Mouse (Mus musculus) layer of hippocampus, adult 2 months (tissue): Measurements from ENCODE around the gene Pou3f1. TPM values are rescaled to one million over a fixed set of nuclear protein-coding genes. Genes with fewer than 3 reads are reported as not detected.
"Not testable (repeated sequence)": the region's sequence is repeated elsewhere in the genome, so short reads cannot be mapped to it uniquely, and the experiment has no call there.

Experiments used
- DNase-seq, 2 experiments: peaks; one replicate each; pipeline ENCODE4 v3.0.0; 2022; ENCODE audit warnings: low spot score in 2 of 2
- H3K27ac ChIP-seq: fragments of 200-600 bp; 2 replicates; pipeline ENCODE4 v1.8.1; 2022
- H3K4me3 ChIP-seq: fragments of 200-600 bp; 2 replicates; pipeline ENCODE4 v1.8.1; 2022; ENCODE audit warnings: mild to moderate bottlenecking
- CTCF ChIP-seq: fragments of 200-600 bp; conservative IDR thresholded peaks from 2 replicates; pipeline ENCODE4 v1.8.1; 2022; ENCODE audit warnings: antibody characterized with exemption, mild to moderate bottlenecking, moderate library complexity
- total RNA-seq, 2 experiments: library from RNA; stranded (reverse); gene quantifications; 2 replicates each; pipeline ENCODE4 v1.2.3; 2021

The Pou3f1 gene
- total RNA-seq, 2 experiments from 2014 or later, result 40.5 to 40.7 TPM

DNA sequence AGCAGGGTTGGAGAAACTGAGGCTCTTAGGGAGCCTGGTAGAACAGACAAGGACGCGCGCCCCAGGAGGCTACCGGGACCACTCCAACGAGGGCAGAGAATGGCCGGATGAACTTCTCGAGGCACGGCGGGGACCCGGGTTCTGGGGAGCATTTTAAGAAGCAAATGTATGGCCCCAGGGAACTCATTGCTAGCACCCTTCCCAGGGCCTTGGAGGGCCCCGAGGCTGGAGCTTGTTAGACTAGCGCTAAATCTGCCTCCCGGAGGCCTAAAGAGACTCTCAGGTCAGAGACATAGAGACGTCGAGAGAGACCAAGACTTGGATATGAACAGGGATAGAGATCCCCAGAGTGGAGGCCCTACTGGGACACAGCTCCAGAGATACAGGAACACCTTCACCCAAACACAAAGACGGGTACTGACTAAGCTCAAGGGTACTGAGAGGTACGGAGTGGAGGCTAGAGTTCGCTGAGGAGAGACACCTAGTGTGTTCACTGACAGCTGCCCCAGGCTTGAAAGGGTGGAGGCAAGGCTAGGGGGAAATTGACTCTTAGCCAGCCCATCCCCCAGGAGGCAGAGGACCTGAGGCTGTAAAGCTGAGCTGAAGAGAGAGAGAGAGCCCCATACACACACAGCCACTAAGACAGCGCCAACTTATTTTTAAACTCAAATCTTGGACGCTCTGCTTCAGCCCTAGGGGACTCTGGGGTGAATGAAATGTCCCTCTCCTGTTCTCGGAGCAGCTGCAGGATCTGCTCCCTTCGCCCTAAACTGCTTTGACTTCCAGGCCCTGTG is 44.6 kb downstream of the Pou3f1 start:
- H3K4me3 ChIP-seq, result peak overlapping the region; percentile 60
- DNase-seq, result no peak
- no peak for TF ChIP-seq CTCF
- H3K27ac ChIP-seq, result peak overlapping the region; percentile 49; the same call in 1 of the 2 replicates

DNA sequence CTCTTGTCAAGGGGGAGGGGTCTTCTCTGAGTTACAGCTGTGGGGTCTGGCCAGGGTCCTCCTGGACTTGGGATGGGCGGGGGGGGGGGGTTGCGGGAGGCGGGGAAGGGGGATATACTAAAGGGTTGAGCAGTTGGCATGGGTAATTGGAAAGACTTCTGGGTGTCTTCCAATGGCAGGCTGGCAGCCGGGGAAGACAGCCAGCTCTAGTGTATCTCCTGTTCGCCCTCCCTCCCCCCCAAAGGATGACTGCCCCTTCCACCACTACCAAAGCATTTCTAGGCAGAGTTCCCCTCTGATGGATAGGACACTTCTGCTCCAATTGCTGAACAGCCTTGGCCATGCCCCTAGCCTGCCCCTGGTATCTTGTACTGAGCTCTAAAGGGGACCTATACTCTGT is 45.3 kb downstream of the Pou3f1 start:
- Histone ChIP-seq H3K27ac (no peak overlapping the region), H3K4me3 (no peak overlapping the region)
- no peak for TF ChIP-seq CTCF
- no peak for DNase-seq

DNA sequence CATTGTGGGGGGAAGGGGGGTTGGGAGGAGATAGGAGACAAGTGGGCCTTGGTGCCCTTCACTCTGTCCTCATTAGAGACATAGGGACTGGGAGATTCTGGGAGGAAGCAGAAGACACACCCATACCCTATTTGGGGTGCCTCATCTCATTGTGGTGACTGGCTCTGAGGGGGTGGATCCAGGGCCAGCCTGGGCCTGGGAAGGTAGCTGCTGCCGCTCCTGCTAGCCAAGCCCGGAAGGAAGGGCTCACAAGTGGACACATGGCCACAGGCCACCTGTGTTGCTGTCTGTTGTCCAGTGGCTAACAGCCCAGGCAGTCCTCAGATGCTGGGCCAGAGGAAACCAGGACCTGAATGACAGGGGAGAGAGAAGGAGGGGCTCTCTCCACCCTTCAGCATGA is 46.8 kb downstream of the Pou3f1 start:
- H3K4me3 ChIP-seq, result no peak overlapping the region
- no peak for TF ChIP-seq CTCF
- no peak overlapping the region for H3K27ac ChIP-seq
- no peak for DNase-seq

DNA sequence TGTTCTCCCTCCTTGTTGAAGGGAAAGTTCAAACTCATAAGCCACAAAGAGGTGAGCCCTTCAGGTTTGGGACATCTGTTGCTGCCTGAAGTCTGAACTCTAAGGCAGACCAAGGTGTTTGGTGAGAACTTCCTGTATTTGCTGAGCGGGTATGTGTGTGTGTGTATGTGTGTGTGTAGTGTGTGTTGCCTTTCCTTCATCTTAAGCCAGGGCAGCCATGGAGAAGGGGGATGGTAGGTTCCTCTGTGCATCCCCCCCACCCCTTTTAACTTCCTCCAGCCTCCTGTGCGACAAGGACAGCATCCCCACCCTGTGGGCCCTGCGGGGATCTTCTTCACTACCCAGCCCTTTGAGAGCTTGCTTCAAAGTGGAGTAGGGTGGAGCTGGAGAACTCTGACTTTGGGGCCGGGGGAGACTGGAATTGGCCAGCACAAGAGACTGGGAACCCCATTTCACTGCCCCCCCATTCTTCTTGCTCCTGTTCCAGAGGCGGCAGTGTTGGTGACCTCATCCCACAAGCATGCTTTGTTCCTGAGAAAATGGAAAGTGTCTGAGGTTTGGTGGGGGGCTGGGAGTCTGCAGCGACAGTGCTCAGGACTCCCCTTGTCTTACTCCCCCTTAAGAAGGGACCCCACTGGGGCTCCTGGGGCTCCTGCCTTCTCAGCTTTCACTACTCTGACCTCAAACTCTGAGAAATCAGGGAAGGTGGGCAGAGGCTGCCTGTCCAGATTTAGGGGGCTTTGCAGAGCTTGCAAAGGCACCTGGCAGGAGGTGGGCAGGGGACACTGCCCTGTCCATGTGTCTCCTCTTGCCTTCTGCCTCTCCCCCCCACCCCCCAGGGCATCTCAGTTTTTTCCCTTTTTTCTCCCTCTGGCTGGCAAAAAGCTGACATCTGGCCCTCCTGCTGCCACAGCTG is 47.5 kb downstream of the Pou3f1 start:
- H3K27ac ChIP-seq, result peak overlapping the region; percentile 32; the same call in 1 of the 2 replicates
- TF ChIP-seq CTCF, result no peak
- no peak for DNase-seq
- no peak overlapping the region for H3K4me3 ChIP-seq

DNA sequence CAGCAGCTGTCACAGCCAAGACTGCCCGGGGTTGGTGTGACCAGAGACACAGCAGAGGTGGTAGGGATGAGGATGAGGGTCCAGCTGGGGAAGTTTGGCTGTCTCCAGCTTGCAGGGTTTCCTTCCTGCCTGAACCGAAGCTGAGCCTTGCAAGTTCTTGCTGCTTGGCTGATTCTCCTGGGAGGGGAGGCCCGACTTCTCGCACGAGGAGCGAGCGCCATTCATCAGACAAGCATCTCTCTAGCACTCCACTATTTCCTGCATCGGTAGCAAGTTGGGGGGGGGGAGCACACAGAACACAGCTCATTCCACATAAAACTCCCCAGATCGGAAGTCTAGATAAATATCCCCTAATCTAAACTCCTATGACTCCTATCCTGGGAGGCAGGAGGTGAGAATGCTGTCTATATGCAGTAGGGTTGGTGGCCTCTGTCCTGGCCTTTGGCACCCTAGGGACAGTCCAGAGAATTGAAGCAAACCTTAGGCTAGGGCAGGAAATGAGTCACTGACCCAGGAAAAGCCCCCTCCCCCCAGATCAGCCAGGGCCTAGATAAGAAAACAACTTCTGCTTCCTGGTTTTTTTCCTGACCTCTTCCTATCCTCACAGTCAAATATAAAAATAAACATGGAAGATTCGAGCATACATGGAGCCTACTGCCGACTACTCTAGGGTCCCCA is 48.3 kb downstream of the Pou3f1 start:
- H3K4me3 ChIP-seq, result no peak overlapping the region
- peak overlapping the region; percentile 32; the same call in 1 of the 2 replicates for H3K27ac ChIP-seq
- TF ChIP-seq CTCF, result no peak
- no peak for DNase-seq

DNA sequence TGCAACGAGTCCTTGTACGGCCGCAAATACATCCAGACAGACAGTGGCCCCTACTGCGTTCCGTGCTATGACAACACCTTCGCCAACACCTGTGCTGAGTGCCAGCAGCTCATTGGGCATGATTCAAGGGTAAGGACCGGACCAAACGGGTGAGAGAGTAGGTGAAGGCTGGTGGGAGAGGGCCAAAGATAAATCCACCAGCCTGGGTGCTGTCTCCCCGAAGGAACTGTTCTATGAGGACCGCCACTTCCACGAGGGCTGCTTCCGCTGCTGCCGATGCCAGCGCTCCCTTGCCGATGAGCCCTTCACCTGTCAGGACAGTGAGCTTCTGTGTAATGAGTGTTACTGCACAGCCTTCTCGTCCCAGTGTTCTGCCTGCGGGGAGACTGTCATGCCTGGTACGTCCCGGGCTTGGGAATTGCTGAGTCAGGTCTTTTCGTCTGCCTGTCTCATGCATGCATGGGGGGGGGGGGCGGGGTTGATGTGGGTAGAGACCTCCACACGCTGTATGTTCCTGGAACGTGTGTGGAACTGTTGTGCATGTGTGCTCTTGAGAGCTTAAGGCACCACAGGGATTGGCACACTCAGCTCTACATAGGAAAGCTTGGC is 49.2 kb downstream of the Pou3f1 start:
- DNase-seq, result no peak
- TF ChIP-seq CTCF, result no peak
- Histone ChIP-seq H3K4me3 (no peak overlapping the region), H3K27ac (no peak overlapping the region)

DNA sequence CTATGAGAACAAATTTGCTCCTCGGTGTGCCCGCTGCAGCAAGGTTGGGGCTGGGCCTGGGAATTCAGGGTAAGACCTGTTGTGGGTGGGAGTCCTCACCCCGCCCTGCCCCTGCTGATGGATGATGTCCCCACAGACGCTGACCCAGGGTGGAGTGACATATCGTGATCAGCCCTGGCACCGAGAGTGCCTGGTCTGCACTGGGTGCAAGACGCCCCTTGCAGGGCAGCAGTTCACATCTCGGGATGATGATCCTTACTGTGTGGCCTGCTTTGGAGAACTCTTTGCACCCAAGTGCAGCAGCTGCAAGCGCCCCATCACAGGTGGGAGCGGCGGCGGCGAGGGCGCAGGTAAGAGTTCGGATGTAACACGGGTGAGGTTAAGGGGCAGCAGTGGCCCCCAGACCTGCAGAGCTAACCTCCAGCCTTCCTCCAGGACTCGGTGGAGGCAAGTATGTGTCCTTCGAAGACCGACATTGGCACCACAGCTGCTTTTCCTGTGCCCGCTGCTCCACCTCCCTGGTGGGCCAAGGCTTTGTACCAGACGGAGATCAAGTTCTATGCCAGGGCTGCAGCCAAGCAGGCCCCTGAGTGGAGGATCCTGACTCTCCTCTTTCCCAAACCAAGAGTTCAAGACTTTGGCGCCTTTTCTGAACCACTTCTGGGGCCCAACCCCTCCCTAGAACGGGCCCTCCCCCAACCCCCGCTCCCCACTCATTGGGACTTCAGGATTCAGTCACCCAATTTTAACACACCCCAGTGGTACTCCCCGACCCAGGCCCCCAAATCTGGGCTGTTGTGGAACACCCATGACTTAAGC is 51.0 kb downstream of the Pou3f1 start:
- H3K27ac ChIP-seq, DNase-seq, H3K4me3 ChIP-seq: not testable (repeated sequence)

DNA sequence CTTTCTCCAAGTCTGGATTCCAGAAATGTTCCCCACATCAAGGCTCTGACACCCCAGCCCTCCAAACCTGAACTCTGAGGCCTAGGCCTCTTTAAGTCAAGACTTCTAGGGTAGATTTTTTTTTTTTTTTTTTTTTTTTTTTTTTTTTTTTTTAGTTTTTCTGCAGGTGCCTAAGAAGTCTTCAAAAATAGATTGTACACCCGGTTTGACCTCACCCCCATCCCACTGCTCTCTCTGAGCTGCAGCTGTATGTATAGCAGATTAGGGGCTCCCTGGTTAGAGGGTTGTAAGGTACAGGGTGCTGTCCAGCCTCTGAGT is 51.6 kb downstream of the Pou3f1 start:
- H3K4me3 ChIP-seq, DNase-seq: not testable (repeated sequence)
- peak overlapping the region; percentile 72 for H3K27ac ChIP-seq

DNA sequence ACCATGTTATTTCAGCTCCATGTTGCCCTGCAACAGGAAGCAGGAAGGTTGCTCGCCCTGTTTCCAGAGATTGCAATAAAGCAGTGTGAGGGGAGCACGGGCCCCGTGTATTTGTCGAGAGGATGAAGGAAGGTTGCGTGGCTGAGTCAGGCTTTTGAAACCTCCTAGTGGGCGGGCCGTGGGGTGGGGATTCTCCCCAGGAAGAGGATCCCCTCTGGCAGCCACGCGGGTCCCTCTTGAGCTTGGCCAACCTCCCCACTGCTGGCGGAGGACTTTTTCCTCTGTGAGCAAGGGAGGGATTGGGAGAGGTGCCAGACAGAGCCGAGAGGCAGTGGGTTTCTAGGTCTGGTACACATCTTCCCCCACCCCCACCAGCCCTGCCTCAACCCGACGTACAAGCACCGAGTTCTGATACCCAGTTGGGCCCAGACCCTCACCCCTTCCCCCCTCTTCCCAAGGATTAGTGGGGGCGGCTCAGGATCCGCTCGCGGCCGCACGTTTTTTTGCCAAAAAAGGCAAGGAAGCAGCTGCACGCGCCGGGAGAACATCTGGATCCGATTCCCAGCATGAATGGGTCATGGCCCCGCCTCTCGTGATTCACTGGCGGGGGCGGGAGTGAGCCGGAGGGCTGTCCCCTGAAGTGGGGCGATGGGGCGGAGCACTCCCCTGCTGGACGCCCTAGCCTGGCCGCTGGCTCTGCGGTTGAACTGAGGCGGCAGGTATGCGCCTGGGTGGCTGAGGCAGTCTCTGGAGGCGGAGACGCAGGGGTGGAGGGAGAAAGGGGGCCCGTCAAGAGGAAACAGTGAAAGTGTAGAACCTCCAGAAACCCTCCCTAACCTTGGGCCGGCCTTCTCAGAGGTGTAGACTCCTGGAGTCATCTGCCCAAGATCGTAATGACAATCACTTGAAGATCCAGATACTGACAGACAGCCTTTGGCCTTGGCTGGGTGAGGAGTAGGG is 52.2 kb downstream of the Pou3f1 start:
- Histone ChIP-seq H3K4me3 (peak overlapping the region; percentile 38), H3K27ac (peak overlapping the region; percentile 72)
- DNase-seq, result peak; percentile 50 to 51
- peak; percentile 38 for TF ChIP-seq CTCF

DNA sequence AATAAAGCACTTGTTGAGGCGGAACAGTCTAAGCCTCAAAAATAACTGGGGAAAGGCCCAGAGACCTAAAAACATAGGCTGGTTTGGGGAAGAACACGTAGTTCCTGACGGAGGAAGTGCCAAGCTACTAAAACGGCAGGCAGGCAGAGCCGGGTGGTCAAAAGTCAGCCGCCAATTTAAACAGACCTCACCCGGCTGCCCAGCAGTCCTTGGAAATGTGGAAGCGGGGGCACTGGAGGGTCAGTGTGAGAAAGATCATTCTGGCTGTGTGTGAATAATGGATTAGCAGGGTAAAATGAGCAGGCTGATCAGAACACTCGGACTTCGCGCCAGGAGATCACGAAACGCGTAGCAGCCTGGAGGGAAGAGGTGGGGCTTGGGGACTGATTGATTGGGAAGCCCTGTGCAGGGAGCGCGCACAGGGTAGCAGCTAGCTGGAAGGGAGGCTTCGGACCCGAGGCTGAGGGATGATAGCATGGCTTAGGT is 53.4 kb downstream of the Pou3f1 start:
- Histone ChIP-seq H3K27ac (peak overlapping the region; percentile 61; the same call in 1 of the 2 replicates), H3K4me3 (peak overlapping the region; percentile 22; the same call in 1 of the 2 replicates)
- TF ChIP-seq CTCF, result no peak
- DNase-seq, result no peak

Other genes with a start within 250 kb of the Pou3f1 start
- gene 3100002H09Rik, start 46.0 kb upstream of the Pou3f1 start, total RNA-seq, result 1 to 10 TPM in 1 of 2 experiments, under 1 TPM in 1; 0.98 to 2.3 TPM
- gene Utp11, start 36.8 kb downstream of the Pou3f1 start, total RNA-seq, result 10 to 100 TPM; 16.6 to 18.6 TPM
- 1 to 10 TPM; 1.4 to 1.5 TPM for gene Fhl3, start 43.9 kb downstream of the Pou3f1 start, total RNA-seq
- gene Sf3a3, start 58.0 kb downstream of the Pou3f1 start, total RNA-seq, result 10 to 100 TPM; 35.1 to 35.7 TPM
- gene Inpp5b, start 85.0 kb downstream of the Pou3f1 start, total RNA-seq, result 10 to 100 TPM; 43.6 to 51.2 TPM
- 10 to 100 TPM; 24.6 to 24.8 TPM for gene Mtf1, start 145.3 kb downstream of the Pou3f1 start, total RNA-seq
- gene Yrdc, start 193.9 kb downstream of the Pou3f1 start, total RNA-seq, result 10 to 100 TPM; 30.3 to 38.0 TPM
- gene 1110065P20Rik, start 194.4 kb downstream of the Pou3f1 start, total RNA-seq, result 10 to 100 TPM; 72.0 to 94.5 TPM
- gene Maneal, start 205.4 kb downstream of the Pou3f1 start, total RNA-seq, result 10 to 100 TPM; 52.3 to 54.4 TPM
- gene Epha10, start 224.1 kb downstream of the Pou3f1 start, total RNA-seq, result 10 to 100 TPM; 42.5 to 51.3 TPM